Mouse (Mus musculus): Measurements from ENCODE around the gene Frs2.

The Frs2 gene

DNA sequence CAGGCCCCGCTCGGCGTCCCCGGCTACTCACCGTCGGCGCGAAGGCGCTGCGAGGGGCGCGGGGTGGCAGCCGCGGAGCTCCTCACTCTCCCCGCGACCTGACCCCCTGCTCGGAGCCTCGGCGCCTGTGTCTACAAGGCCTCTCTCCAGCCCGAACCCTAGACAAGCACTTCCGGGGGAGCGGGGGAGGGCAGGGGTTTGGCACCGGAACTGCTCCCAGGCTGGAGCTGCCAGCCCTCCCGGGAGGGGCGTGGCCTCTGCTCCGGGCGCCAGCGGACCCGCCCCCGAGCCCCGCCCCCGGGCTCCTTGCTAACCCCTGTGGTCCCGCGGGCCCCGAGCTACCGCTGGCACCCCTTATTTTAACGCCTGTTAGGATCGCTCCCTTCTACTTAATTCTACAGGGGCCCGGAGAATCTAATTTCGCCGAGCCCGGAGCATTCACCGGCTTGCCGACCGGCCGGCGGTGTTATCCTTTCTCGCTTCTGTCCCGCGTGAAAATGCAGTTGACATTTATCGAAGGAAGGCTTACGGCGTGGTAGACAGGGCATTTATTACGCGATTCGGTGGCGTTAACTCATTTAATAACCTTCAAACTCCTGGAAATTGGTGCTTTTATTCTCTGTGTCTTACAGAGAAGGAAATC is at the start of gene Frs2:
Gene Frs2, minus strand, starts transcription at position 174 of the 643 bp plus-strand sequence.
- peak; percentile 94 to 96 for DNase-seq (ENCODE audit: low spot score in 2 of 2)

DNA sequence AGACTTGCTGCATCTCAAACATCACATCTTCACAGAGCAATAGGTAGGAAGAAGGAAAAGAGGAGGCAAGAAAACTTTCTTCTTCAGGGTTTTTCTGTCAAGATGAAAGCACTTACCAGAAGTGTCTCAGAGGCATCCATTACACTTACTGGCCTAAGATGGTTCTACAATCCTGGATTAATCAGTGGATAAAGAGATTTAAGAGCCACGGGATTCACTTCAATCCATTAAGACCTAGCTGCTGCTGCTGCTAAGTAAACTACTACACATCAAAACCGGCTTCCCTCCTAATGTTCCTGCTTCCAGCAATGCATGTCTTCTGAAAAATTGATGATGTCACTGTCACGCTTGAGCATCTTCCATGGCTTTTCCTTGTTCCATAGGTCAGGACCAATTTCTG is 48.4 kb upstream of the Frs2 start:
- no peak for DNase-seq (ENCODE audit: low spot score in 2 of 2)

DNA sequence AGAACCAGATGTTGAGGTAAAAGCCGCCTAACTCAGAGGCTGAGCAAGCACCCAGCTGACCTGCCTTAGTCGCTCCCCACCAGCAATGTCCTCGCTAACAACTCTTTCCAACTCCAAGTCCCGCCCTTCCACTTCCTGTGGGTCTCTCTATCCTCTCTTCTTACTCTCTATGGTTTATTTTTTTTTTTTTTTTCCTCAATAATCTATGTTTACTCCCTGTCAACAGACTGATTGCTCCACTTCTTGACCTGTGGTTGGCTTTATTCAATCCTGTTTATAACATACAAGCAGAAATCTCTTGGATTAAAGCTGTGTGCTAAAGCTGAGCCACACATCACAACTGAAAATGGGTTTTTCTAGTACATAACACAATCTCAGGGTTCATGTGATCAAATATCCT is 47.4 kb upstream of the Frs2 start:
- DNase-seq (ENCODE audit: low spot score in 2 of 2) = no peak

DNA sequence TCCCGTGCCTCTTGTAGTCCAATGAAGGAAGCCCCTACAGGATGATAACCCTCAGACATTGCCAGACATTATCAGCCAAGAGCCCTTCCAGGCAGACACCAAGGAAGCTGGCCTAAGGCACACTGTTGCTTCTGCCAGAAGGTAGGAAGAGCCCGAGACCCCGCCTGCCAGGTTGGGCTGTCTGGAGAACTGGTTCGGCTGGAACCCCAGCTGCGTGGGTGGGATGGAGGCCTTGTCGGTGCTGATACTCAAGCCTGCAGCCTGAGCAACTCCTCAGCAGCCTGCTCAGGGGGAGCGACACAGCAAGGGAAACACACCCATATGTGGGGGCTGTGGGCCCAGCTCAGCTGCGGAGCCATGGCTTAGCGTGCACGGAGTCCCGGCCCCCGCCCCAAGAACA is 46.7 kb upstream of the Frs2 start:
- no peak for DNase-seq (ENCODE audit: low spot score in 2 of 2)

DNA sequence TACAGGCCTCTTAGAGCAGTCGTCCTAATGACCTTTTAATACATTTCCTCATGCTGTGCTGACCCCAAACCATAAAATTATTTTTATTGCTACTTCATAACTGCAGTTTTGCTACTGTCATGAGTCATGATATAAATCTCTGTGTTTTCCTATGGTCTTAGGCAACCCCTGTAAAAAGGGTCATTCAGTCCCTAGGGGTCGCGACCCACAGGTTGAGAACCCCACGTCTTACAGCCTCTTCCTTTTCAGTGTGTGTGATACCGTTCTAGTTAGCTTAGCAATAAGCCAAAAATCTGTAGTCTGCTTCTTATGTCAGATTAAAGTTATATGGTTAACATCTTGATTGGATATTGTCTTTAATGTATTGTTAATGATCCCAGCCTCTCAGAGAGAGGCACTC is 45.0 kb upstream of the Frs2 start:
- DNase-seq (ENCODE audit: low spot score in 2 of 2) = no peak

DNA sequence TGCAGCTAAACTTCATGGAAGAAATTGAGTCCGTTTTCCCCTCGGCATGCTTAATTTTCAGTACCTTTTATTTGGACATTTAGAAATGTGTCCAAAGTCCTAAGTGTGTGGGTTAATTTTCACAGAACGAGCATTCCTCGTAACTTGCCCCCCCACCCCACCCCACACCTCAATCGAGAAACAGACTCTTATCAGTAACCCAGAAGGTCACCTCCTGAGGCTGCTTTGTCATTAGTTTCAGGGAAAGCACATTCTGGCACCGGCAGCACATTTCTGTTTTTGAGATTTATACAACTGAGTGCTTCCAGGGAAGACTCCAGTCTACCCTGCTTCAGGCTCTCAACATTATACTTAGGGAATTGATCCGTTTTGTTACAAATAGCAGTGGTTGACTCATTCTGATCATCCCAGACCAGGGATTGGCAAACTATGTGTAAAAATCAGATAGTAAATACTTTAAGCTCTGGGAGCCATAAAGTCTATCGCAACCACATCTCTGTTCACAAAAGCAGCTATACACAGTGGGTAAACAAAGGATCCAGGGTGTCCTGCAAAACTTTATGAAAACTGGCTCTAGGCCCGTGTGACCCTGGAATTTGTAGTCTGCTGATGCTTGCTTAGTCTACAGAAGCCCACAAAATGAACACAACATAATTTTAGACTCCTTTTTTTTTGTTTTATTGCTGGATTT is 37.2 kb upstream of the Frs2 start:
- DNase-seq (ENCODE audit: low spot score in 2 of 2) = no peak

DNA sequence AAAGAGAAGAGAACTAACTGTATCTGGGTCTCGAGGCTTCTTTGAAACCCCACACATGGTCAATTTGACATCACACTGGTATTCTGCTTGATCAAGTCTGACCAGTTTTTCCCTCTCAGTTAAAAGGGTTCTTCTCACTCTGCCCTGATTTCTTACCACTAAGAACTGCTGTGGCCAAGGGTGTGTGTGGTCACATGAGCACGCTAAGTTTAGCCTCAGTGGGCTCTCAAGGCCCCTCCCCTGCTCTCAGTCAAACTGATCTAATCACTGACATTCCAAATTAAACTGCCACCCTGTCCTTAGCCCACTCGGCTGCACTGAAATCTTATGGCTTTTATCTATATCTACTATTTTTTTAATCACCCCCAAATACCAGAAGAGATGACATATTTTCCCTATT is 32.8 kb upstream of the Frs2 start:
- no peak for DNase-seq (ENCODE audit: low spot score in 2 of 2)

DNA sequence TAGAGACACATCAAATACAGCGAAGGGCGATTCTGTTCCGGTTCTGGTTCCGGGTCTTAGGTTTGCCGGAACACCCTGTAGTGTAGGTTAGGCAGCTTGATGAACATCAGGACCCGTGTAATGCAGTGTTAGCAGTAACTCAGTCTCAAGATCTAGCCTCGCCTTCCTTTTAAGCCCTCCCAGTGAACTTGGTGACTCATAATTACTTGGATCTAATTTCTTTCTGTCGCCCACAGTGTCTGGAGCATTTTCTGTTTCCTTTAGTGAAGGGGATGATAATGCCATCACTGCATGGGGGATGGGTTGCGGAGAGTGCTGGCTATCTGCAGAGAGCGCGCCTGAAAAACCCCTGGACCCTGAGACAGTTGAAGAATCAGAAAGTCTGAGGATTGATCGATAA is 26.3 kb upstream of the Frs2 start:
- no peak for DNase-seq (ENCODE audit: low spot score in 2 of 2)

DNA sequence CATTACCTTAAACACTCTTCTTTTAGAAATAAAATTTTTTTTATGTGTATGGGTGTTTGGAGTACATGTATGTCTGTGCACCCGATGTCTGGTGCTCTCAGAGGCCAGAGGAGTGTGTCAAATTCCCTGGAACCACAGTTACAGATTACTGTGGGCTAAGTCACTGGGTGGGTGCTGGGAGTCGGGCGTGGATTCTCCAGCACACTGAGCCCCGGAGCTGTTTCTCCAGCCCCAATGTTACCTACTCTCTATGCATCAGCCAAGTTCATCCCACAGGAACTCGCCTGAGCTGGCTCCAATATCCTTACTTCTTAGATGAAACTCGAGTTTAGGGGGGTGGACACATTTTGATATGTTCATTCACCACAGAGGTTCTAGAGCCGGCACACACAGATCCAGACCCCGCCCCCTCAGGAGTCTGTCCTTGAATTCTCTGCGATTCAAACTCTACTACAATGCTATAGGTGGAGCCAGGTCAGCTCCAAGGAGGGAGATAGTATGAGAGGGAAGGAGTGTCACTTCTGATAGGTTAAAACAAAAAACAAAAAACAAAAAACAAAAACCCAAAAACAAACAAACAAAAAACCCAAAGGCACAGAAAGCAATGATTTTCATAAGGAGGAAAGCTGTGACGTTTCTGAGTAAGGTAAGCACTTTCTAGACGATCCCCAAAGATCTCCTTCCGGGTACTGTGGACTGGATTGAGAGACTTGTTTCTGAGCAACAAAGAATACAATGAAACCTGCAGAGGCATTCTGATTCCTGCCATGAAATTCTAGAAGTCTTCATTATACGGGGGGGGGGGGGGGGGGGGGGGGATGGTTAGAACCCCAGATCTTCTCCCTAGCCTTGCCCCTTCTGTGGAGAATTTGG is 25.5 kb upstream of the Frs2 start:
- no peak for DNase-seq (ENCODE audit: low spot score in 2 of 2)

DNA sequence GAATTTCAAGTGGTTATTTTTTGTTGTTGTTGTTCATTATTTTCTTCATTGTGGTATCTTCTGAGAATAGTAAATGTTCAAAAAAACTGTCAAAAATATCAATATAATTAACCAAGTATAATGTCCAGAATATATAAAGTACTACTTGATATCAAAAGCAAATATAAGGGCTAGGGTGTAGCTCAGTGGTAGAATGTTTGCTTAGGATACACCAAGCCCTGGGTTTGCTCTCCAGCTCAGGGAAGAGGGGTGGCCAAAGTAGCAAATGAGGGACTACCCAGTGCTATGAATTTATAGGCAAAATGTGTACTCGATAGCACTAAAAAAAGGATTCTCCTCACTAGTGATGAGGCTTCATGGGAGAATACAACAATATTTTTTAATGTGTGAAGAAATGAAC is 24.8 kb upstream of the Frs2 start:
- no peak for DNase-seq (ENCODE audit: low spot score in 2 of 2)

DNA sequence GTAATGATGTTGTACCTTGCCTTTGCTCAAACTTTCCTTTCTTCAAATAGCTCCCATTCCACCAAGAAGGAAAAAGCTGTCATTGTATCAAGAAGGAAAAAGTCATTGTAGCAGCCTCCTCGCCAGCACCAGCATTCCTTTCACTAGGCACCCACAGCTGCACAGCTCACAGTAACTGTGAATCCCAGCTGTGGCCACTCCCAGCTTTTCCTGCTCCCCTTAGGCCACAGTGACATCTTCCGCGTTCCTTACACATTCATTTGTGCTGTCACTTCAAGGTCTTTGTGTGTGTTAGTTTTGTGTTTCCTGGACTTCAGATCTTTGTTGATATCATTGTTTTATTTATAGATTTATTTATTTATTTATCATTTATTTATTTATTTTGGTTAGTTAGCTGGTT is 23.7 kb upstream of the Frs2 start:
- no peak for DNase-seq (ENCODE audit: low spot score in 2 of 2)

DNA sequence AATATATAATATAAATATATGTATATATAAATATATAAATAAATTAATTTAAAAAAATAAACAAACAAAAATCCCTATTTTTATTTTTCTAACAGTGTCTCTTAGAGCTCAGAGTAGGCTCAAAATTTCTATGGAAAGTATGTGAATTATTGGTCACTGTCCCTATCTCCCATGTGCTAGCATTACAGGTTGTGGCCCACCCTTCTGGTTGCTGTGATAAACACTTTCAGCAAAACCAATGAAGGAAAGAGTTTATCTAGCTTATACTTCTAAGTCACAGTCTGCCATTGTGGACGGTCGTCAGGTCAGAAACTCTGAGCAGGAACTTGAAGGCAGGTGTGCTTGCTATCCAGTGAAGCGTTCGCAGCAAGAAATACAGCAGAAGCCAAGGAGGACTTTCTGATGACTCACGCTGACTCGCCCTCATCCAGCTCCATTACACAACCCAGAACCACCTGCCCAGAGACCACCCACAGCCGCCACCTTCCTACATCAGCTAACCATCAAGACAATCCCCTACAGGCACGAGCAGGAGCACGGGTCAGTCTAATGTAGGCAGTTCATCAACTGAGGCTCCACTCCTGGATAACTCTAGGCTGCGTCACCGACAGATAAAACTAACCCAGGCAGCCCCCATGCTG is 18.6 kb upstream of the Frs2 start:
- DNase-seq (ENCODE audit: low spot score in 2 of 2) = no peak

DNA sequence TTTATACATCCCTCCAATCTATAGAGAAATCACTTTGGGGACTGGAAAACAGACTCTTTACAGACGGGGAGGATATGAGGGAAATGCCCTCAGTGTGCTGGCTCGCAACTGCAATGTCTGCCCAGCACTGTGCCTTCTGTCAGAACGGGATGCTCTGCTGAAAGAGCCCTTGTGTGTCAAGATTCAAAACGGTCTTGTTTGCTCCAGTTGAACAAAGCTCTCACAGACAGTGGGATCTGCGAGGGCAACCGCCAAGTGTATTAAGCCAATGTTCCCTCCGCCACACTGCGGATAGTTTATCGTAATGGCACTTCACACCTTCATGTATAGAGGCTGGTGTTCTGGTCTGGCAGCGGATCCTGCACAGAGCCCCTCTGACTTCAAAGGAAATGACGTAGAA is 14.3 kb upstream of the Frs2 start:
- DNase-seq (ENCODE audit: low spot score in 2 of 2) = no peak

DNA sequence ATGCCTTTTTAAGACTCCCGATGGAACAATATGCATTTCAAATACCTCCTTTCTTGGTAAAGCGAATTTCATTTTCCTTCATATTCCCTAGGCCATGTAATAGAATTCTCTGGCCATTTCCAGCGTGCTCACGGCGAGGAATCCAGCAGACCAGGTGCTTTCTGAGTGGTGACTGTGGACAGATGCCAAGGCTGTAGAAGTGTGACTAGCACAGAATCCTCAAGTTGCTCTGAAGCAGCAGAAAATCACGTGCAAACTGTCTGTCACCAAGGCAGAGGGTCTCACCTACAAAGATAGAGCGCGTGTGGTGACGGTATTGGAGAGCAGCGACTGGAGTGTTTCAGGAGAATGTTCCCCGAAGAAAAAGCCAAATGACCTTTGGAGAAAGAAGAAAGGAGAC is 11.8 kb upstream of the Frs2 start:
- no peak for DNase-seq (ENCODE audit: low spot score in 2 of 2)

DNA sequence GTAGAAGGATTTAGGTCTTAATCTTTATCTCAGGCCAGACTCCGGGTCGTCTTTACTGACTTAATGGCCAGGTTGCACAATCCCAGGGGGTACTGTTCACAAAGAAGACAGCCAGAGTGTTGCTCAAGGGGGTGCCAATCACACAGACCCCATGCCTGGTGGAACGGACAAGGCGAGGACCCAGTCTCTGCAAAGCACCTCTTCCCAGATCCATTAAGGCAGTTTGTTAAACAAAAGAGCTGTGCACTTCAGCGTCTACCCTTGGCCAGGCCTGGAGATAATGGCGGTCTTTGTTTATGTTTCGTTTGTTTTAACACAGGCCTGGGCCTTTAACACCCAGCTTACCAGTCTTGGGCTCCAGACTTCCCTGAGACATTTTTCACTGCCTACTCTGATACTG is 3.9 kb upstream of the Frs2 start:
- no peak for DNase-seq (ENCODE audit: low spot score in 2 of 2)

DNA sequence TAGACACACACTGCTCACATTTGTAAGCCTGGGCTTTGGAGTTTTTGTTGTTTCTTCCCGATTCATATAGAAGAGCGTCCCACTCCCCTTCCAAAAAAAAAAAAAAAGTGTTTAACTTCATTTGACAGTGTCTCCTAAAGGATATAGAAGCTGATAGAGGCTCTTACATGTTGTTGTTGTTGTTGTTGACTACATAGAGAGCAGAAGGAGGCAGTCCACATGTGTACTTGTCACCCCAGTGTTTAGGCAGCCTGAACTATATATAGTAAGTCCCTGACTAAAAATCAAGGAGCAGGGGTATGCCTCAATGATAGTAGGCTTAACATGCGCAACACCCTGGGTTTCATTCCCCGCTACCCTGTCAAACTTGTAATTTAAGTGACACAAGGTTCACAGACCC is 3.3 kb upstream of the Frs2 start:
- no peak for DNase-seq (ENCODE audit: low spot score in 2 of 2)

DNA sequence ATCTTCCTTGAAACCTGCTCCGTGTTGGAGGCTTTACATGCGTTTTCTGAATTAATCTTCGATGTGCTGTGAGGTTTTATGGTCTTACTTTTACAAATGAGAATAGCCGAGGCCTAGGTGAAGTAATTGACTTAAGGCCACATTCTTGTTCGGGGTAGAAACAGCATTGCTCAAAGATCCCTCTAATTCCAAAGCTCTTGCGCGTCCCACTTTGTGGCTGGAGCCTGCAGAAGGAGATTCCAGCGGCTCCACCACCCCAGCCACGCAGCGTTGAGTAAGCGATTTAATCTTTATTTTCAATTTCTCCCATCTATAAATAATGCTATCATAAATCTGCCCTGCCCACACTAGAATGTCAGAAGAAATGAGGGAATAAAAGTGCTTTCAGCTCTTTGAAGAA is 2.9 kb upstream of the Frs2 start:
- no peak for DNase-seq (ENCODE audit: low spot score in 2 of 2)

DNA sequence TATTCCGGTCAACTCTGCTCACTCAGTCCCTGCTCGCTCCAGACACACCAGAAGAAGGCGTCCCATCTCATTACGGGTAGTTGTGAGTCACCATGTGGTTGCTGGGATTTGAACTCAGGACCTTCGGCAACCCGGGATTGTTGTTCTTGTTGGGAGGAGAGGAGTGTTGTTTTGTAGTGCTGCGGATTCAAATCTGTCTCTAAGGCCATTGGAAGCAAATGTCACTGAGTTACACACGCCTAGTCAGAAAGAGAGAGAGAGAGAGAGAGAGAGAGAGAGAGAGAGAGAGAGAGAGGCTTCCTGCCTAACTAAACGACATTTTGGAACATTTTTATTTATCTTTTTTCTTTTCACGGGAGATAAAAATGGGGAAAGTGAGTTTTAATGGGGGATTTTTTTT is 2.4 kb upstream of the Frs2 start:
- no peak for DNase-seq (ENCODE audit: low spot score in 2 of 2)

DNA sequence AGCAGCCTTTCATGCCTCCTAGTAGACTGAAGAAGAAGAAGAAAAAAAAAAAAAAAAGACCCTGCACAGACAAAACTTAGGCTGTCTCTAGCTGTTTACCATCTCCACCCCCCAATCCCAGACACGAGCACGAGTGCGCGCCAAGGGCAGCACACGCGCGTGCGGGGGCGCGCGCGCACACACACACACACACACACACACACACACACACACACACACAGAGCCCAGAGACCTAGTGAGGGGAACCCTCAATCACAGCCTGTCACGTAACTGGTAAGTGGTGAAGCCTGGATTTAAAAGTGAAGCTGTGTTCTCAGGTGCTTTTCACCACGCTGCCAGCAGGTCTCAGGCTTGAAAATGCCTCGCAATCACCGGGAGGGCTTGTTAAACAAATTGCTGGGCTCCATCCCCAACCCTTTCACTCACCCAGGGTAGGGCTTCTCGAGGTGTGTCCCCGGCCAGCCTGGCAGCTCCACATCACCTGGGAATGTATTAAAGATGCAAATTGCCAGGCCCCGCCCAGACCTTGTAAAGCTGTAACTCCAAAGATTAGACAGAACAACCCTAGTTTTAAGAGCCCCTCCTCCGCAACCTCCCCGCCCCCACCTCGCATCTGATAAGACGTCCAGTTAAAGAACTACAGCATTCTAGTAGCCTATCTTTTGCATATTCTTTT is 1.7 kb upstream of the Frs2 start:
- peak in 1 of 2 experiments; percentile 45 for DNase-seq (ENCODE audit: low spot score in 2 of 2)

DNA sequence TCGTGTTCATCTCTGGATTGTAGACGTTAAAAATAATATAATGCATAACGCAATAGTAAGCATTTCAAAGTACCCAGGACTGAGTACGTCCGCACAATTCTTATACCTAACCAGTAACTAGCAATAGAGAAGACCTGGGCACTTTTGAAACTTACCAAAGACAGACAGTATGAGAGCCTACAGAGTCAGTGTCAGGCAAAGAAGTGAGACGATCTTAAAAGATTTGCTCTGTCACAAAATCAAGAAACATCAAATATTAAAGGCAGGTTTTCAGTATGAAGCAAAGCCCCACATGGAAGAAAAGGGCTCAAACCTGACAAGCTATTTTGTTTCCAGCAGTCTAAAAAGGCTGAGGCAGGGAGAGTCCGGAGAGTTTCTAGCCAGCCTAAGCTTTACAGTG is 907 bp upstream of the Frs2 start:
- no peak for DNase-seq (ENCODE audit: low spot score in 2 of 2)

DNA sequence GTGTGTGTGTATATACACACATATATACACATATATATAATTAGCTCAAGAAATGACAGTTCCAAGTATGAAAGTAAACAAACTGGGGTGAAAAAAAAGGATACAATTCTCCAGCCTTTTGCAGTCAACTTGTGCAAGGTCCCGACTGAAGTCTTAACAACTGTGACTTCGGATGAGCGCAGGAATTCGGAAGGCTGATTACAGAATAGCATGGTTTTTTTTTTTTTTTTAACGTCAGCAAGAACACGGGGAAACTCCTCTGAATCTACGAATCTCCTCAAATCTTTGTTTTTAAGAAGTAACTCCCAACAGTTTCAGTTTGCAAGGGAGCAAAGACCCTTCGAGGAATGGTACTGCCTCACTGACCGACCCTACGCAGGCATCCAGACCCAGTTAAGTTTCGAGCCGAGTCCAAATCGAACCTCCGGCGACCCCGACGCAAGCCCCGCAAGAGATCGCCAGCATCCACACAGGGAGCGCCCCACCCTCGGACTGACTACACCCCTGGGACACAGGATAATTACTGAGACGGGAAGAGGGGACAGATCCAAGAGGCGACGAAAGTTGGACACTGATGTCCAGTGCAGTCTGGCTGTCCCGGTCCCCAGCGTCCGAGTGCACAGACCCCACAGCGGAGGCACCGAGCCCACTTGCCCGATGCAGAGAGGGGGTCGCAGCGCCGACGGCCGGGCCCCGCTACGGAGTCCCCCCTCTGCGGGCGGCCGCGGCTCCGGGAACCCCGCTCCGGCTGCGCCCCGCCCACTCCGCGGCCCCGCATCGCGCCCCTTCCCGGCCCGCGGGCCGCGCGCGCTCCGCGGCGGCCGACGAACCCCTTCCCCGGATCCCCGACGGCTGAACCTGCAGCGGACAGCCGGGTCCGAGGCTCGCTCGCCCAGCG is 622 bp downstream of the Frs2 start:
- DNase-seq (ENCODE audit: low spot score in 2 of 2) = no peak
